Mouse (Mus musculus) liver, embryonic 14.5 days (tissue): ENCODE measurements around the gene Slc7a5. TPM values are rescaled to one million over a fixed set of nuclear protein-coding genes. Genes with fewer than 3 reads are reported as not detected.

Experiments
- ATAC-seq: fragments of 200-750 bp; cut with Nextera tagmentation; 2 replicates; pipeline ENCODE4 v1.8.0; 2017; ENCODE audit warnings: moderate number of reproducible peaks, mild to moderate bottlenecking, moderate library complexity; ENCODE audit not compliant: insufficient read depth
- DNase-seq, 3 experiments: peaks; one replicate each; pipeline ENCODE4 v3.0.0-alpha.2; 2012 to 2013; ENCODE audit warnings: low read depth in 3 of 3, low spot score in 3 of 3
- H3K27ac ChIP-seq: fragments of 300-500 bp; sonication (generic); 2 replicates; pipeline ENCODE4 v1.5.1; 2014; ENCODE audit warnings: moderate library complexity, mild to moderate bottlenecking, control low read depth, inconsistent platforms
- H3K27me3 ChIP-seq: fragments of 300-500 bp; sonication (generic); 2 replicates; pipeline ENCODE4 v1.6.1; 2014; ENCODE audit warnings: mild to moderate bottlenecking, low read length, moderate library complexity; ENCODE audit not compliant: control insufficient read depth, insufficient read depth
- H3K36me3 ChIP-seq: fragments of 300-500 bp; sonication (generic); replicated peaks from 2 replicates; pipeline ENCODE4 v1.6.1; 2014; ENCODE audit warnings: low read depth; ENCODE audit not compliant: control insufficient read depth, insufficient read depth
- H3K4me1 ChIP-seq, 2 experiments: fragments of 200-500 bp in 1 of 2; fragments of 300-500 bp in 1 of 2; sonication (generic) in 1 of 2; replicated peaks; 2 replicates each; pipeline ENCODE4 v1.6.1; 2012 to 2014; ENCODE audit warnings: antibody characterized with exemption in 1 of 2, inconsistent platforms in 1 of 2, low read length in 1 of 2; ENCODE audit not compliant: control insufficient read depth in 2 of 2, insufficient read depth in 2 of 2
- H3K4me2 ChIP-seq: fragments of 300-500 bp; sonication (generic); 2 replicates; pipeline ENCODE4 v1.6.1; 2014; ENCODE audit warnings: low read depth, mild to moderate bottlenecking, control low read depth, moderate library complexity
- H3K4me3 ChIP-seq, 2 experiments: fragments of 200-500 bp in 1 of 2; fragments of 300-500 bp in 1 of 2; sonication (generic) in 1 of 2; 2 replicates each; pipeline ENCODE4 v1.5.1; 2012 to 2014; ENCODE audit warnings: low read depth in 2 of 2, low read length in 2 of 2, mild to moderate bottlenecking in 2 of 2, control low read depth in 1 of 2, inconsistent platforms in 1 of 2, moderate library complexity in 1 of 2; ENCODE audit not compliant: insufficient read depth in 1 of 2
- H3K9ac ChIP-seq: fragments of 300-500 bp; sonication (generic); replicated peaks from 2 replicates; pipeline ENCODE4 v1.6.1; 2014; ENCODE audit warnings: mild to moderate bottlenecking, control low read depth, moderate library complexity
- H3K9me3 ChIP-seq: fragments of 300-500 bp; sonication (generic); 2 replicates; pipeline ENCODE4 v1.6.1; 2016; ENCODE audit warnings: low read length, mixed read lengths; ENCODE audit not compliant: control insufficient read depth
- CTCF ChIP-seq: IDR thresholded peaks from 2 replicates; pipeline ENCODE4 v1.5.1; 2016; ENCODE audit warnings: antibody characterized with exemption, low read depth, control low read depth
- EP300 ChIP-seq: IDR thresholded peaks from 2 replicates; pipeline ENCODE4 v1.6.1; 2016; ENCODE audit warnings: antibody characterized with exemption, low read depth
- WGBS: fragments of 180-500 bp; shearing (Covaris S2); extraction: QIAGEN DNeasy Blood & Tissue Kit; methylation state at CpG from one replicate; pipeline ENCODE4 v1.1.7; 2014; ENCODE audit not compliant: insufficient replicate concordance; 5-methylcytosine and 5-hydroxymethylcytosine counted together
- polyA plus RNA-seq, 2 experiments: library from polyadenylated mRNA; depleted of rRNA in 1 of 2; stranded (reverse) in 1 of 2; unstranded in 1 of 2; fragments of >200 nt; fragmentation: Nextera tagmentation in 1 of 2; extraction: Ambion mirVana in 1 of 2; gene quantifications; 2 replicates each; pipeline versions ENCODE4 v1.2.1 to v1.2.3; 2012 to 2014

Slc7a5 gene
- polyA plus RNA-seq, 2 experiments: 36.7 to 40.0 TPM

GRCm38 (mm10) chr8:121842064-121842955, 65.2 kb downstream of the Slc7a5 start:
- no peak for TF ChIP-seq EP300
- no peak for TF ChIP-seq CTCF
- Histone ChIP-seq H3K4me1 (no peaks in the 10 kb centered on the region), H3K27me3 (no peaks in the 10 kb centered on the region), H3K9ac (no peak overlapping the region), H3K4me3 (no peak overlapping the region), H3K27ac (no peak overlapping the region), H3K36me3 (no peaks in the 10 kb centered on the region; the same call in 1 of the 2 replicates), H3K9me3 (no peaks in the 10 kb centered on the region), H3K4me2 (no peak overlapping the region)
- DNase-seq: no peak
- ATAC-seq: no peak
- WGBS: 70% methylated on average over 8 of the region's 8 CpGs

GRCm38 (mm10) chr8:121841242-121841641, 66.3 kb downstream of the Slc7a5 start:
- Histone ChIP-seq H3K27me3 (no peaks in the 10 kb centered on the region), H3K9me3 (no peaks in the 10 kb centered on the region), H3K27ac (no peak overlapping the region), H3K4me3 (no peak overlapping the region), H3K4me1 (no peaks in the 10 kb centered on the region), H3K4me2 (no peak overlapping the region), H3K36me3 (no peaks in the 10 kb centered on the region; the same call in 1 of the 2 replicates), H3K9ac (no peak overlapping the region)
- WGBS: 43% methylated on average over 8 of the region's 8 CpGs
- TF ChIP-seq EP300 (no peak), CTCF (peak; percentile 81)
- peak; percentile 28; the same call in 1 of the 2 replicates for ATAC-seq
- no peak for DNase-seq

DNA sequence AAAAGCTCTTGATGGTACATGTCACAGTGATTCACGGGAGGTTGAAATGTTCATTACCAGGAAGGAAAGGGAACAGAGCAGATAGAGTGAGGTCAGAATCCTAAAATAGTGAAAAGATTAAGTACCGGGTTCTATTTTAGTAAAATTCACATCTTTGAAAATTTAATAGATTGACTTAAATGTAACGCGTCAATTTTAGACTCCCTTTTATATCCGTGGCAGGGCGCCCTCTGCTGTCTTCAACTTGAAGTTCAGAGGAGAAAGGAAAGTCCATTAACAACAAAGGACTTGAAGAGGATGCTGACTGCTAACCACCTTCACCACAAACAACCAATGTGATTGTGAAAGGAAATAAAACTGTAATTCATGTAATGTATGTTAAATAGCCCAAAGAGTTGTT, 75.0 kb downstream of the Slc7a5 start:
- no peak overlapping the region for H3K4me3 ChIP-seq
- H3K27me3 ChIP-seq: no peaks in the 10 kb centered on the region
- H3K4me1 ChIP-seq: peaks cover 6 to 12% of the 10 kb centered on the region in 2 experiments; a peak in 3 of 4 replicates
- 13% methylated on average over 6 of the region's 6 CpGs for WGBS
- DNase-seq (peak; percentile 27 to 77 (median 60)), ATAC-seq (peak; percentile 59; the same call in 1 of the 2 replicates)
- no peaks in the 10 kb centered on the region for H3K9me3 ChIP-seq
- H3K36me3 ChIP-seq: no peaks in the 10 kb centered on the region
- no peak overlapping the region for H3K27ac ChIP-seq
- TF ChIP-seq CTCF (peak; percentile 66), EP300 (no peak)
- H3K9ac ChIP-seq: no peak overlapping the region
- no peak overlapping the region; the same call in none of the 2 replicates for H3K4me2 ChIP-seq

GRCm38 (mm10) chr8:121832061-121832460, 75.4 kb downstream of the Slc7a5 start:
- TF ChIP-seq CTCF (no peak), EP300 (no peak)
- ATAC-seq: no peak
- Histone ChIP-seq H3K9ac (no peak overlapping the region), H3K27ac (no peak overlapping the region), H3K27me3 (no peaks in the 10 kb centered on the region), H3K4me1 (peaks cover 6 to 12% of the 10 kb centered on the region in 2 experiments; a peak in 3 of 4 replicates), H3K9me3 (no peaks in the 10 kb centered on the region), H3K36me3 (no peaks in the 10 kb centered on the region), H3K4me3 (no peak overlapping the region), H3K4me2 (no peak overlapping the region; the same call in none of the 2 replicates)
- DNase-seq: no peak
- WGBS: 55% methylated on average over 2 of the region's 2 CpGs

Other genes starting within 250 kb of the Slc7a5 start
- 0.08 TPM in 1 of 2 replicates, not detected in the other for gene Jph3, start 178.1 kb downstream of the Slc7a5 start, polyA plus RNA-seq (2012; rRNA removed)
- gene Jph3, start 178.1 kb downstream of the Slc7a5 start, polyA plus RNA-seq (2014; fragmentation: Nextera tagmentation; extraction: Ambion mirVana): 0.08 TPM in 1 of 2 replicates, not detected in the other
- gene Klhdc4, start 78.1 kb downstream of the Slc7a5 start, polyA plus RNA-seq (2012; rRNA removed): 9.7 and 17.0 TPM in 2 replicates
- 15.6 and 18.2 TPM in 2 replicates for gene Klhdc4, start 78.1 kb downstream of the Slc7a5 start, polyA plus RNA-seq (2014; fragmentation: Nextera tagmentation; extraction: Ambion mirVana)
- gene Car5a, start 37.2 kb upstream of the Slc7a5 start, polyA plus RNA-seq (2012; rRNA removed): 0.87 and 1.1 TPM in 2 replicates
- 1.3 and 1.4 TPM in 2 replicates for gene Car5a, start 37.2 kb upstream of the Slc7a5 start, polyA plus RNA-seq (2014; fragmentation: Nextera tagmentation; extraction: Ambion mirVana)
- gene Banp, start 42.1 kb upstream of the Slc7a5 start, polyA plus RNA-seq (2012; rRNA removed): 20.8 and 23.0 TPM in 2 replicates
- gene Banp, start 42.1 kb upstream of the Slc7a5 start, polyA plus RNA-seq (2014; fragmentation: Nextera tagmentation; extraction: Ambion mirVana): 12.0 and 13.6 TPM in 2 replicates